Mouse (Mus musculus): Measurements from ENCODE around the gene Lamp1. TPM values are rescaled to one million over a fixed set of nuclear protein-coding genes. Genes with fewer than 3 reads are reported as not detected.

Lamp1 gene
- total and polyA plus RNA-seq, 2 experiments from 2014 or later: 322 to 358 TPM

GRCm38 (mm10) chr8:13213479-13214268 is 54.7 kb downstream of the Lamp1 start:
- peak overlapping the region; percentile 33; the same call in 1 of the 2 replicates for H3K4me2 ChIP-seq (ENCODE audit: low read depth, low read length, poor library complexity, severe bottlenecking)
- DNase-seq (ENCODE audit: low spot score): peak; percentile 87
- TF ChIP-seq CTCF (IDR thresholded peaks at IDR 0.05): peak; percentile 85
- H3K27ac ChIP-seq (ENCODE audit: low read depth, low read length): no peak overlapping the region
- H3K9me3 ChIP-seq (ENCODE audit: low read length): no peaks in the 10 kb centered on the region
- H3K9ac ChIP-seq (replicated peaks; ENCODE audit: low read length, poor library complexity, severe bottlenecking): no peak overlapping the region
- no peaks in the 10 kb centered on the region for H3K36me3 ChIP-seq (ENCODE audit: insufficient read depth, low read length)
- WGBS: 26% methylated on average over 10 of the region's 10 CpGs
- 0 out of 2 replicates have a peak, but pooled peaks cover 3% of the 10 kb centered on the region for H3K4me1 ChIP-seq (ENCODE audit: insufficient read depth, low read length)
- ATAC-seq (ENCODE audit: low FRiP score): peak; percentile 83
- H3K27me3 ChIP-seq (ENCODE audit: insufficient read depth, low read length): no peaks in the 10 kb centered on the region
- H3K4me3 ChIP-seq (ENCODE audit: low read depth, low read length): no peak overlapping the region

- 83% methylated on average over 8 of the region's 8 CpGs for WGBS
These were observed 57.4 kb downstream of the Lamp1 start for GRCm38 (mm10) chr8:13216386-13216785.

GRCm38 (mm10) chr8:13217093-13217492 is 58.1 kb downstream of the Lamp1 start:
- 0 out of 2 replicates have a peak, but pooled peaks cover 3% of the 10 kb centered on the region for H3K4me1 ChIP-seq (ENCODE audit: insufficient read depth, low read length)
- TF ChIP-seq CTCF (IDR thresholded peaks at IDR 0.05): no peak
- no peak overlapping the region for H3K4me3 ChIP-seq (ENCODE audit: low read depth, low read length)
- H3K27ac ChIP-seq (ENCODE audit: low read depth, low read length): no peak overlapping the region
- 57% methylated on average over 5 of the region's 5 CpGs for WGBS
- no peaks in the 10 kb centered on the region for H3K27me3 ChIP-seq (ENCODE audit: insufficient read depth, low read length)
- DNase-seq (ENCODE audit: low spot score): no peak
- no peaks in the 10 kb centered on the region for H3K36me3 ChIP-seq (ENCODE audit: insufficient read depth, low read length)
- no peak overlapping the region for H3K4me2 ChIP-seq (ENCODE audit: low read depth, low read length, poor library complexity, severe bottlenecking)
- H3K9me3 ChIP-seq (ENCODE audit: low read length): no peaks in the 10 kb centered on the region
- no peak for ATAC-seq (ENCODE audit: low FRiP score)
- no peak overlapping the region for H3K9ac ChIP-seq (replicated peaks; ENCODE audit: low read length, poor library complexity, severe bottlenecking)

More at GRCm38 (mm10) chr8:13216386-13216785, 57.4 kb downstream of the Lamp1 start:
- DNase-seq (ENCODE audit: low spot score) (no peak), ATAC-seq (ENCODE audit: low FRiP score) (no peak)
- Histone ChIP-seq H3K9me3 (ENCODE audit: low read length) (no peaks in the 10 kb centered on the region), H3K4me1 (ENCODE audit: insufficient read depth, low read length) (0 out of 2 replicates have a peak, but pooled peaks cover 3% of the 10 kb centered on the region), H3K36me3 (ENCODE audit: insufficient read depth, low read length) (no peaks in the 10 kb centered on the region), H3K4me3 (ENCODE audit: low read depth, low read length) (no peak overlapping the region), H3K9ac (replicated peaks; ENCODE audit: low read length, poor library complexity, severe bottlenecking) (no peak overlapping the region), H3K27ac (ENCODE audit: low read depth, low read length) (no peak overlapping the region), H3K4me2 (ENCODE audit: low read depth, low read length, poor library complexity, severe bottlenecking) (no peak overlapping the region), H3K27me3 (ENCODE audit: insufficient read depth, low read length) (no peaks in the 10 kb centered on the region)
- TF ChIP-seq CTCF (IDR thresholded peaks at IDR 0.05): no peak

GRCm38 (mm10) chr8:13217986-13218385 is 59.0 kb downstream of the Lamp1 start:
- TF ChIP-seq CTCF (IDR thresholded peaks at IDR 0.05): no peak
- 0 out of 2 replicates have a peak, but pooled peaks cover 3% of the 10 kb centered on the region for H3K4me1 ChIP-seq (ENCODE audit: insufficient read depth, low read length)
- no peak overlapping the region for H3K4me3 ChIP-seq (ENCODE audit: low read depth, low read length)
- no peaks in the 10 kb centered on the region for H3K9me3 ChIP-seq (ENCODE audit: low read length)
- no peaks in the 10 kb centered on the region for H3K36me3 ChIP-seq (ENCODE audit: insufficient read depth, low read length)
- ATAC-seq (ENCODE audit: low FRiP score): no peak
- H3K4me2 ChIP-seq (ENCODE audit: low read depth, low read length, poor library complexity, severe bottlenecking): no peak overlapping the region
- no peak for DNase-seq (ENCODE audit: low spot score)
- H3K9ac ChIP-seq (replicated peaks; ENCODE audit: low read length, poor library complexity, severe bottlenecking): no peak overlapping the region
- no peak overlapping the region for H3K27ac ChIP-seq (ENCODE audit: low read depth, low read length)
- no peaks in the 10 kb centered on the region for H3K27me3 ChIP-seq (ENCODE audit: insufficient read depth, low read length)

GRCm38 (mm10) chr8:13218441-13218840 is 59.5 kb downstream of the Lamp1 start:
- Histone ChIP-seq H3K4me3 (ENCODE audit: low read depth, low read length) (no peak overlapping the region), H3K4me2 (ENCODE audit: low read depth, low read length, poor library complexity, severe bottlenecking) (no peak overlapping the region), H3K4me1 (ENCODE audit: insufficient read depth, low read length) (0 out of 2 replicates have a peak, but pooled peaks cover under 1% of the 10 kb centered on the region), H3K9ac (replicated peaks; ENCODE audit: low read length, poor library complexity, severe bottlenecking) (no peak overlapping the region), H3K27me3 (ENCODE audit: insufficient read depth, low read length) (no peaks in the 10 kb centered on the region), H3K27ac (ENCODE audit: low read depth, low read length) (no peak overlapping the region), H3K36me3 (ENCODE audit: insufficient read depth, low read length) (no peaks in the 10 kb centered on the region), H3K9me3 (ENCODE audit: low read length) (no peaks in the 10 kb centered on the region)
- no peak for TF ChIP-seq CTCF (IDR thresholded peaks at IDR 0.05)
- ATAC-seq (ENCODE audit: low FRiP score) (no peak), DNase-seq (ENCODE audit: low spot score) (no peak)
- WGBS: 86% methylated on average over 4 of the region's 4 CpGs

- Histone ChIP-seq H3K27ac (ENCODE audit: low read depth, low read length) (no peak overlapping the region), H3K9me3 (ENCODE audit: low read length) (no peaks in the 10 kb centered on the region), H3K4me3 (ENCODE audit: low read depth, low read length) (no peak overlapping the region), H3K27me3 (ENCODE audit: insufficient read depth, low read length) (no peaks in the 10 kb centered on the region), H3K4me1 (ENCODE audit: insufficient read depth, low read length) (no peaks in the 10 kb centered on the region), H3K36me3 (ENCODE audit: insufficient read depth, low read length) (no peaks in the 10 kb centered on the region), H3K9ac (replicated peaks; ENCODE audit: low read length, poor library complexity, severe bottlenecking) (no peak overlapping the region), H3K4me2 (ENCODE audit: low read depth, low read length, poor library complexity, severe bottlenecking) (no peak overlapping the region)
- ATAC-seq (ENCODE audit: low FRiP score) (no peak), DNase-seq (ENCODE audit: low spot score) (no peak)
- no peak for TF ChIP-seq CTCF (IDR thresholded peaks at IDR 0.05)
- 87% methylated on average over 9 of the region's 9 CpGs for WGBS
These were observed 65.5 kb downstream of the Lamp1 start for GRCm38 (mm10) chr8:13224426-13224825.

MicroRNAs within 50 kb of the gene (microRNA counts, 519-probe panel; counts per million panel counts)
- microRNA mmu-miR-1968: 528 counts per million, percentile 58 among the panel's probes with 10 or more counts

Small RNA genes within 50 kb of the gene (microRNA-seq; reads per million reads assigned to microRNA genes)
- gene Mir1968 (ENCODE audit: borderline number of aligned reads): 23.8 reads per million, percentile 30 among the genes with 10 or more reads in this experiment
- not detected for gene Mir7065 (ENCODE audit: borderline number of aligned reads)

Other genes starting within 250 kb of the Lamp1 start
- gene F7, start 133.1 kb upstream of the Lamp1 start, total RNA-seq (2014; rRNA removed): not detected in 2 replicates
- 0.07 and 0.09 TPM in 2 replicates for gene F7, start 133.1 kb upstream of the Lamp1 start, polyA plus RNA-seq (2015; fragmentation: Nextera tagmentation; extraction: Ambion mirVana)
- gene F10, start 121.9 kb upstream of the Lamp1 start, total RNA-seq (2014; rRNA removed): 0.33 TPM in 1 of 2 replicates, not detected in the other
- gene F10, start 121.9 kb upstream of the Lamp1 start, polyA plus RNA-seq (2015; fragmentation: Nextera tagmentation; extraction: Ambion mirVana): 0.21 TPM in 1 of 2 replicates, not detected in the other
- gene Proz, start 98.2 kb upstream of the Lamp1 start, total RNA-seq (2014; rRNA removed): not detected in 2 replicates
- gene Proz, start 98.2 kb upstream of the Lamp1 start, polyA plus RNA-seq (2015; fragmentation: Nextera tagmentation; extraction: Ambion mirVana): 0.80 and 0.89 TPM in 2 replicates
- 32.2 and 32.7 TPM in 2 replicates for gene Pcid2, start 53.7 kb upstream of the Lamp1 start, total RNA-seq (2014; rRNA removed)
- gene Pcid2, start 53.7 kb upstream of the Lamp1 start, polyA plus RNA-seq (2015; fragmentation: Nextera tagmentation; extraction: Ambion mirVana): 26.8 and 29.0 TPM in 2 replicates
- gene Cul4a, start 53.5 kb upstream of the Lamp1 start, total RNA-seq (2014; rRNA removed): 100 and 106 TPM in 2 replicates
- 57.3 and 59.3 TPM in 2 replicates for gene Cul4a, start 53.5 kb upstream of the Lamp1 start, polyA plus RNA-seq (2015; fragmentation: Nextera tagmentation; extraction: Ambion mirVana)
- gene Grtp1, start 41.5 kb downstream of the Lamp1 start, total RNA-seq (2014; rRNA removed): 7.9 and 10.1 TPM in 2 replicates
- 18.9 and 19.9 TPM in 2 replicates for gene Grtp1, start 41.5 kb downstream of the Lamp1 start, polyA plus RNA-seq (2015; fragmentation: Nextera tagmentation; extraction: Ambion mirVana)
- 0.09 and 0.16 TPM in 2 replicates for gene Adprhl1, start 95.0 kb downstream of the Lamp1 start, total RNA-seq (2014; rRNA removed)
- gene Adprhl1, start 95.0 kb downstream of the Lamp1 start, polyA plus RNA-seq (2015; fragmentation: Nextera tagmentation; extraction: Ambion mirVana): 0.28 and 0.41 TPM in 2 replicates
- gene Dcun1d2, start 129.0 kb downstream of the Lamp1 start, total RNA-seq (2014; rRNA removed): 32.7 and 38.9 TPM in 2 replicates
- gene Dcun1d2, start 129.0 kb downstream of the Lamp1 start, polyA plus RNA-seq (2015; fragmentation: Nextera tagmentation; extraction: Ambion mirVana): 24.4 and 28.3 TPM in 2 replicates
- gene Tmco3, start 129.0 kb downstream of the Lamp1 start, total RNA-seq (2014; rRNA removed): 23.5 and 31.9 TPM in 2 replicates
- gene Tmco3, start 129.0 kb downstream of the Lamp1 start, polyA plus RNA-seq (2015; fragmentation: Nextera tagmentation; extraction: Ambion mirVana): 28.9 and 31.4 TPM in 2 replicates
- gene Tfdp1, start 179.6 kb downstream of the Lamp1 start, total RNA-seq (2014; rRNA removed): 58.6 and 59.6 TPM in 2 replicates
- 72.4 and 75.4 TPM in 2 replicates for gene Tfdp1, start 179.6 kb downstream of the Lamp1 start, polyA plus RNA-seq (2015; fragmentation: Nextera tagmentation; extraction: Ambion mirVana)
- gene Atp4b, start 237.7 kb downstream of the Lamp1 start, total RNA-seq (2014; rRNA removed): not detected in 2 replicates
- not detected in 2 replicates for gene Atp4b, start 237.7 kb downstream of the Lamp1 start, polyA plus RNA-seq (2015; fragmentation: Nextera tagmentation; extraction: Ambion mirVana)
- gene Grk1, start 245.9 kb downstream of the Lamp1 start, total RNA-seq (2014; rRNA removed): under 0.01 TPM in 1 of 2 replicates, not detected in the other
- not detected in 2 replicates for gene Grk1, start 245.9 kb downstream of the Lamp1 start, polyA plus RNA-seq (2015; fragmentation: Nextera tagmentation; extraction: Ambion mirVana)

Measured in midbrain, postnatal 0 days (tissue).